Mouse (Mus musculus) thymus, adult 2 months (tissue): Measurements from ENCODE around the gene C1qtnf2.

Source experiments
- CTCF ChIP-seq: fragments of 200-500 bp; IDR thresholded peaks from 2 replicates; pipeline ENCODE4 v1.5.1; 2012; ENCODE audit warnings: mild to moderate bottlenecking, control low read depth, low read length, moderate library complexity, borderline replicate concordance; ENCODE audit not compliant: control insufficient read depth, poor library complexity, insufficient read depth; ENCODE audit errors: extremely low read depth
- POLR2A ChIP-seq: fragments of 200-500 bp; IDR thresholded peaks from 2 replicates; pipeline ENCODE4 v1.6.1; 2012; ENCODE audit warnings: mild to moderate bottlenecking, low read length, control low read depth, moderate library complexity; ENCODE audit not compliant: control insufficient read depth, poor library complexity, insufficient read depth; ENCODE audit errors: extremely low read depth

DNA sequence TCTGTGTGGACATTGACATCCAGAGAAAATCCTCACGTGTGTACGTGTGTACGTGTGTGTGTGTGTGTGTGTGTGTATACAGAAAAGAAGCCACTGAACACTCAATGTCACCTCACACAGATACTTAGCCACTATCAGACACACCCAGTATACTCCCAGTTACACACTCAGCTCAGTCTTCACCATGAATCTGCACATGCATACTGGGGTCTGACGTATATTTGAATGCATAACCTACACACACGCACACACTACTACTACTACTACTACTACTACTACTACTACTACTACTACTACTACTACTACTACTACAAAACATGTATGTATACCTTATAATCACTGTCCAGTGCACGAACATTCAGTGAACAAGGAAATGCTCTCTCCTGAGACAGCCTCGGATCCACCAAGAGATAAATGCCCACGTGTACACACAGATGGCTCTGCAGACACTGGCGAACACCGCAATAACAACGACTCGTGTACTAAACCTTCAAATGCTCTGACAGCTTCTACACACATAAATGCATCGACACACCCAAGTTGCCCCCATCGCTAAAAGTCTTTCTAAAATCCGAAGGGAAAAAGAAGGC is 346 bp upstream of the C1qtnf2 start:
- no peak for TF ChIP-seq POLR2A
- no peak for TF ChIP-seq CTCF
